8 mouse cellular contexts compared by ENCODE assay signal in the genomic region with DNA sequence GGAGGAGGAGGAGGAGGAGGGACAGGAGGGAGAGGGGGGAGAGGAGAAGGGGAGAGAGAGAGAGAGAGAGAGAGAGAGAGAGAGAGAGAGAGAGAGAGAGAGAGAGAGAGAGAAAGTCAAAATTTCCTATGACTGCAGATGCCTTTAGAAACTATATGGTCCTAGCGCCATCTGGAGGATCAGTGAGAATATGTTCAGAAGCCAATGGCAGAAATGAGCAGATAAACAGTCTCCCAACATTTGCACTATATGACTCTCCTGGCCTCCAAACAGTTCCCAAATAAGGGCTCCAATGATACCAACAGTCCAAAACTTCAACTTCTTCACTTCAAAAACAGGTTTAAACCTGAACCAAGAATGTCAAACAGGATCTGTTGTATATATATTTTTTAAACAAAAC.
DNase-seq lines count a peak whose midpoint lies in the region; ATAC-seq and TF ChIP-seq lines count a peak whose summit lies in the region.
"Had no signal": no experiment of that assay in that cellular context is flagged by ENCODE, and none has a peak within 500 bp of the region (broad histone marks: within the 10 kb centered on the region; RNA-seq: fewer than 3 reads in every experiment).

No protein-coding gene starts in this region.

- no peaks in the 10 kb centered on the region for H3K9me3 ChIP-seq in midbrain, embryonic 15.5 days
- H3K9me3 ChIP-seq: embryonic facial prominence, embryonic 12.5 days had no signal

- H3K27ac ChIP-seq in cerebellum, adult 2 months (ENCODE audit: insufficient read depth, low read length) = no peak overlapping the region
- H3K27ac ChIP-seq in midbrain, embryonic 15.5 days = no peak overlapping the region
- H3K27ac ChIP-seq: embryonic facial prominence, embryonic 12.5 days had no signal

- no peaks in the 10 kb centered on the region for H3K36me3 ChIP-seq in midbrain, embryonic 15.5 days (replicated peaks)
- H3K36me3 ChIP-seq: embryonic facial prominence, embryonic 12.5 days had no signal

- WGBS in cerebellum, adult 2 months = 0% methylated on average over 1 of the region's 1 CpGs
- 0% methylated on average over 1 of the region's 1 CpGs for WGBS in midbrain, embryonic 15.5 days

- H3K4me1 ChIP-seq in cerebellum, adult 2 months (ENCODE audit: control insufficient read depth, insufficient read depth, low read length) = peaks cover 4% of the 10 kb centered on the region; the same call in 1 of the 2 replicates
- no peaks in the 10 kb centered on the region for H3K4me1 ChIP-seq in midbrain, embryonic 15.5 days
- H3K4me1 ChIP-seq: embryonic facial prominence, embryonic 12.5 days had no signal

- no peak overlapping the region for H3K4me3 ChIP-seq in cerebellum, adult 2 months (replicated peaks; ENCODE audit: insufficient read depth, low read depth, low read length)
- H3K4me3 ChIP-seq in midbrain, embryonic 15.5 days = no peak overlapping the region
- H3K4me3 ChIP-seq: embryonic facial prominence, embryonic 12.5 days had no signal

- peak; percentile 52; the same call in 1 of the 2 replicates for TF ChIP-seq CTCF in cerebellum, adult 2 months (IDR thresholded peaks at IDR 0.05; ENCODE audit: borderline replicate concordance, insufficient read depth, low read depth, low read length)

- H3K27me3 ChIP-seq in cerebellum, adult 2 months (ENCODE audit: control insufficient read depth, insufficient read depth, low read length) = no peaks in the 10 kb centered on the region
- H3K27me3 ChIP-seq in midbrain, embryonic 15.5 days (replicated peaks) = no peaks in the 10 kb centered on the region
- H3K27me3 ChIP-seq: embryonic facial prominence, embryonic 12.5 days had no signal

- DNase-seq in kidney, adult 8-10 months = peak; percentile 6 to 32
- no peak for DNase-seq in kidney, adult 18-20 months
- peak; percentile 21 for DNase-seq in R1 (ENCODE audit: low read depth, low spot score)
- DNase-seq in cerebellum, adult 2 months = peak; percentile 57 to 81
- DNase-seq in induced T-regulatory cell, adult 2 months (ENCODE audit: low read depth) = peak; percentile 5
- DNase-seq in spleen, postnatal 4 days (ENCODE audit: low spot score in 2 of 2) = no peak

- H3K4me2 ChIP-seq in midbrain, embryonic 15.5 days = no peak overlapping the region
- H3K4me2 ChIP-seq: embryonic facial prominence, embryonic 12.5 days had no signal

- H3K9ac ChIP-seq in midbrain, embryonic 15.5 days = no peak overlapping the region
- H3K9ac ChIP-seq: embryonic facial prominence, embryonic 12.5 days had no signal

- peak; percentile 73; the same call in 1 of the 2 replicates for ATAC-seq in midbrain, embryonic 15.5 days (replicated peaks)

- TF ChIP-seq POLR2A in cerebellum, adult 2 months (IDR thresholded peaks at IDR 0.05; ENCODE audit: borderline replicate concordance, insufficient read depth, low read length) = no peak

Comparison
In these comparisons a context has a peak if more than half of its experiments do, and no peak if none do; other contexts are left out.
1. DNase-seq: peak in kidney, adult 8-10 months (2 of 2), R1 (single experiment), cerebellum, adult 2 months (2 of 2) and induced T-regulatory cell, adult 2 months (single experiment); none in kidney, adult 18-20 months (single experiment) and spleen, postnatal 4 days (0 of 2).